Mouse (Mus musculus) testis, adult 2 months (tissue): ENCODE results near the gene Rbm39.

Experiments used
- CTCF ChIP-seq: fragments of 200-500 bp; IDR thresholded peaks from 2 replicates; pipeline ENCODE4 v1.5.1; 2012; ENCODE audit warnings: low read depth, mild to moderate bottlenecking, inconsistent platforms, low read length, moderate library complexity; ENCODE audit not compliant: control insufficient read depth, insufficient read depth, insufficient replicate concordance
- POLR2A ChIP-seq: fragments of 200-500 bp; IDR thresholded peaks from 2 replicates; pipeline ENCODE4 v1.6.1; 2012; ENCODE audit warnings: low read depth, mild to moderate bottlenecking, inconsistent platforms, low read length, moderate library complexity; ENCODE audit not compliant: control insufficient read depth

DNA sequence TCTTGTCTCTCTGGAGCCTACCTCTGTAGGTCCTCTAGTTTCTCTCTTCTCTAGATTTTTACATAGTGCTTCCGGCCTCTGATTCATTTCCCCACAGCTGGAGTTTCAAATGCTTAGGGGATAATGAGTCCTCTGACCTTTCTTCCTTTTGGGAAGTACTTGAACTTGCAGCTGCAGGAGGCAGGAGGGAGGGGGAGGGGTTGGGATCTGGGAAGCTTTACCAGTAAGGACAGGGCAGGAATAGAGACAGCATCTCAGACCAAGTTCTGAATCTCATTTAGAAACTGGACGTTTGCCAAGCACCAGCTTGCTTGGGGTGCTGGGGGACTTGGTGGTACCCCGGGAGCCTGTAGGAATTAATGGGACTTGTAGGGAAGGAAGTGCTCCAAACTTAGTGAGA lies 19.9 kb upstream of the Rbm39 start:
- TF ChIP-seq CTCF, result no peak
- TF ChIP-seq POLR2A, result no peak
